Mouse (Mus musculus) megakaryocyte progenitor cell, adult 5-6 weeks (primary cell): ENCODE measurements at regions not wholly inside any gene's neighbourhood (a gene's known extent, or its start where the extent isn't known, plus 50 kb on each side); places are given as distances from the start of the nearest gene placed in this dataset.
"Not testable (repeated sequence)": the region's sequence is repeated elsewhere in the genome, so short reads cannot be mapped to it uniquely, and the experiment has no call there.

ENCODE experiments used
- ATAC-seq: replicated peaks from 2 replicates; pipeline ENCODE4 v1.8.0; 2016; ENCODE audit warnings: mild to moderate bottlenecking, moderate TSS enrichment, inconsistent platforms; ENCODE audit not compliant: poor library complexity

- not testable (repeated sequence) for ATAC-seq
Measured at GRCm38 (mm10) chr13:118055546-118055945, 330.9 kb upstream of the B430218F22Rik start.

- 0 out of 2 replicates have a peak, but pooled peaks have one; percentile 31 for ATAC-seq
Measured at GRCm38 (mm10) chr13:118065518-118065917, 320.9 kb upstream of the B430218F22Rik start.

GRCm38 (mm10) chr13:118068038-118068437 is 318.4 kb upstream of the B430218F22Rik start:
- no peak for ATAC-seq

- no peak for ATAC-seq
Measured at GRCm38 (mm10) chr13:118086306-118086705, 300.1 kb upstream of the B430218F22Rik start.

DNA sequence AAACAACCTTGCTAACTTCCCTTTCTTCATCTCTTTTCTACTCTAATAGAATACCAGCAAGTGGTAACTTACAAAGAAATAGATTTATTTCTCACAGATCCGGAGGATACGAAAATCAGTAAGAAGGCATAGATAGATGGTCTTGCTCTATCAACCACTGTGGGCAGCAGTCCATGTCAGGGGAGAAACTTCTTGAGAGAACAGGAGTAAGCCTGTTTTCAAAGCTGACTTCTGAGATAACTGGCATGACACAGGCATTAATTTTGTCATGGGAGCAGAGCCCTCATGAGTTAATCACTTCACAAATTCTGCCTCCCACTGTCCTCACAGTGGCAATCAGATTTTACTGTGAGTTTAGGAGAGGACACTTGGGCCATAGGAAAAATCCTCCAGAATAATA is 299.5 kb upstream of the B430218F22Rik start:
- no peak for ATAC-seq

DNA sequence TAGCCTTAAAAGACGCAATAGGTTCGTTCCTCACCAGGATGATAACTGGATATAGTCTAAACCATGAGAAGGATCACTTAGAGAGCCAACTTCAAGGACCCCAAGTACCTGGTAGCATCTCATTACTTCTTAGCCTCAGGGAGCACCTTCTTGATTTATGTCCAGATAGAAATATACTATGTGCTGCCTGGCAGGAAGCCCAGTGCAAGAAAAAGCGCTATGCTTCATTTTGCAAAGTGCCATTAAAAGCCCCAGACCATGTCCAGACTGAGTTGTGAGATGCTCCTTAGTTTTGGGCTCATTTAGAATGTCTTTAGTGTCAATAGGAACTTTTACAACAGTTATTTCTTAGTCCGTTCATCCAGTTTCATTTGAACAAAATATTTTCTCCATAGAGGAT is 298.3 kb upstream of the B430218F22Rik start:
- no peak for ATAC-seq

- ATAC-seq = no peak
Measured at GRCm38 (mm10) chr13:118095174-118095573, 291.3 kb upstream of the B430218F22Rik start.
